Mouse (Mus musculus) gastrocnemius, adult 18-20 months (tissue): ENCODE measurements around the gene U2af2. TPM values are rescaled to one million over a fixed set of nuclear protein-coding genes. Genes with fewer than 3 reads are reported as not detected.
"Not testable (repeated sequence)": the region's sequence is repeated elsewhere in the genome, so short reads cannot be mapped to it uniquely, and the experiment has no call there.

Source experiments
- DNase-seq: peaks from one replicate; pipeline ENCODE4 v3.0.0; 2021; ENCODE audit warnings: low spot score
- total RNA-seq, 2 experiments: library from RNA; stranded (reverse); gene quantifications; 2 replicates each; pipeline ENCODE4 v1.2.3; 2021

The U2af2 gene
- total RNA-seq, 2 experiments from 2014 or later = 39.0 to 49.6 TPM

DNA sequence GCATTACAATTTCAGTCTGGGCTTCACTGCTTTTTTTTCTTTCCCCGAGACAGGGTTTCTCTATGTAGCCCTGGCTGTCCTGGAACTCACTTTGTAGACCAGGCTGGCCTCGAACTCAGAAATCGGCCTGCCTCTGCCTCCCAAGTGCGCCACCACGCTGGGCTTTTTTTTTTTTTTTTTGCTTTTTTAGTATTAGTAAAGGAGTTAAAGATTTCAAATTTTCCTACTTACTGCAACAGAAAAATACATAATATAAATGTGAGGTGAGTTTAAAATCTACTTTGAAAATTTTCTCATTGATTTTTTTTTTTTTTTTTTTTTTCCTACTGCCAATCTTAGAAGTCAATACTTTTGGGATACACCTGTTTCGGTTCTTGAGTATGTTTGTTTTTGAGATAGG is 2.9 kb downstream of the U2af2 start:
- DNase-seq = no peak

DNA sequence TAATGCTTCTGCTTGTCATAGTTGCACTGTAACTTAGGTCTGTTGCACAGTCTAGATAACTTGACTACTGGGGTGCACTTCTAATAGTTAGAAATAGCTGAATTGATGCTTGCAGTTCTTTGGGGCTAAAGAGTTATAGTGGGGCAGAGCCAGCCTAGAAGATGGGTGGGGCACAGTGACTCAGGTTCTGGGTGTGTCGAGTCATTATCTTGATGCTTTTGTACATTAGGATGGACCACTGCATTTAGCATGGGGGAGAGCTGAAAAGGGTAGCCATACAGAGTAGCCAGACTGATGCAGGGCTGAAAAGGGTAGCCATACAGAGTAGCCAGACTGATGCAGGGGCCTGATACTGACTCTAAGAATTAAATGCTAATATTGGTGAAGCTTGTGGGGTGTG is 11.6 kb downstream of the U2af2 start:
- DNase-seq = no peak

DNA sequence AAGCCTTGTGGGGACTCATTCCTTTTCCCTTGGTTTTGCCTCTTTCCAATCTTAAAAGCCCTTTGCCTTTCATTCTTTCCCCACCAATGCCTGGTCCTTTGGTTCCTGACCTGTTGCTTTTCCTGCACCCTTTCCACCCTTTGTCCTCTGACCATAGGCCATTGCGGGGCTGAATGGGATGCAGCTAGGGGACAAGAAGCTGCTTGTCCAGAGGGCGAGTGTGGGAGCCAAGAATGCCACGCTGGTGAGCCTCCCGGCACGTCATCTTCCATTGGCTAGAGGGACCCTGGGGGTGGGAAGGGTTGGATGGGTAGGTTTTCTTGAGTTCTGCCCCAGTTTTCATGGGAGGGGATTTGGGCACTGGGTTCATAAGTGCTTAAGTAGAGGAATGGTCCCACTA is 13.0 kb downstream of the U2af2 start:
- DNase-seq = no peak

DNA sequence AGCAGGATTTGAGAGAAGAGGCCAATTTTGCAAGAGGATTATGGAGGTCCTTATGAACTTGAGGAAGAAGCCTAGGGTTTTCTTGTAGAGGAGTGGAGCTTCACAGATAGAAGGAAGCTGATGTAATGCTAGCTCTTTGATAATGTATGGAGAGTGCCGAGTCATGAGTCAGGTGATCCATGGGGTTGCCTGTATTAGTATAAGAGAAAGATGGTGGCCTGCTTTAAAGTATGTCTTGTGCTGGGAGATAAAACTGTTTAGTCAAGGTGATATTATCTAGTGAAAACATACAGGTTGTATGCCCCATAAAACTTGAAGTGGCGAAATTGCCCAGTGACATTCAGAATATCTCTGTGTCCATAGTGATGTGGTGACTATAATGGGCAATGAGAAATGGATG is 15.0 kb downstream of the U2af2 start:
- no peak for DNase-seq

DNA sequence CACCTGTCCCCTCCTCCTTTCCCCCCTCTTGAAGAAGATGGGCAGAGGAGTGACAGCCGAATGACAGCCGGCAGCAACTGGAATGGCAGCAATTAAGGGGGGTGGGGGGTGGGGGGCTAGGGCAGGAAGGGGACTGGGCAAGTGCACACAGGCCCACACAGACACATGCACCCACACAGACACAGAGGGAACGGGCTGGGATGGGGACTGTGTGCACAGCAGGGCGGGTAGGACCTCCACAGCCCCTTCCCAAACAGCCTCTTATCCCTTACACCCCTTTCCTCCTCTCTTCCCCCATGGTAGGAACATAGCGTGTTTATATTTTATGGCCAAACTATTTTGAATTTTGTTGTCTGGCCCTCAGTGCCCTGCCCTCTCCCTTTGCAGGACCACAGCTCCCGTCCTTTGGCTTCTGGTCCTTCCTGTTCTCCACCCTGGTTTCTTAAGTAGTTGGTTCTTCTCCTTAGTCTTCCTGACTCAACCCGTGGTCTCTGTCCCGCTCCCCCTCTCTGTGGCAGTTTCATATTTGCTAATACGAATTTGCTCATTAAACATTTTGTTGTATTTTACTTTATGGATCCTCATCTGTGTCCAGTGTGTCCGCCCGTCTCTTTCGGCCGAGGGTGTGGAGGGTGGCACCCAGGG is 17.5 kb downstream of the U2af2 start:
- not testable (repeated sequence) for DNase-seq

DNA sequence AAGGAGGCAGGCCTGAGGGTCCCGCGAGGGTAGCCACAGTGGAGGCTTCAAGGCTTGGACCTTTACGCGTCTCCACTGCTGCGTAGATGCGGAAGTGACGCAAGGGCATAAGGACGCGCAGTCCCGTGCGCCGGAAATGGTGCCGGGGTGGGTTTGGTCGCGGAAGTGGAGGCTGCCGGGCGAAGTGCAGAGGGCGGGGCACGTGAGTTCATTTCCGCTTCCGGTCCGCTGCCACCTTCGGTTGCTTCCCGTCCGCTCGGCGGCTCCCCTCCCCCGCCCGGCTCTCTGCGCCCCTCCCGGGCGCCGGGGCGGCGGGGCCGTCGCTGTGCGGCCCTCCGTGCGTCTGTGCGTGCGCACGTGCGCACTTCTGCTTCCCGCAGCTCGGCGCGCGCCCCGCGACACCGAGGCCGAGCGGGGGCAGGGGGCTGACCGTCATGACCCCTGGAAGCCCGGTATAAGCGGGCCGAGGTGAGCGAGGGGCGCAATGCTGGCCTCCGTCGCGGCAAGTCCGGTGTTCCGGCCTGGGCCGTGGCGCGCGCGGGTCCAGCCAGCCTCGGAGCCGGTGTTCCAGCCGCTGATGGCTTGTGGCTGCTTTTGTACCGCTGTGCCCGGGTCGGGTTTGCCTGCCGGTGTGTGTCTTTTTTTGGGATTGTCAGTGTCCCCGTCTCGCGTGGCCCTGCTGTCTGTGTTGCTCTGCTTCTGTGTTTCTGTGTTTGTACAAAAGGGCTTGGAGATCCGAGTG is 18.2 kb downstream of the U2af2 start, which contains the start of gene Epn1:
Gene Epn1 (plus strand): TSS at position 226 of the 742 bp plus-strand sequence.
- peak; percentile 97 for DNase-seq

DNA sequence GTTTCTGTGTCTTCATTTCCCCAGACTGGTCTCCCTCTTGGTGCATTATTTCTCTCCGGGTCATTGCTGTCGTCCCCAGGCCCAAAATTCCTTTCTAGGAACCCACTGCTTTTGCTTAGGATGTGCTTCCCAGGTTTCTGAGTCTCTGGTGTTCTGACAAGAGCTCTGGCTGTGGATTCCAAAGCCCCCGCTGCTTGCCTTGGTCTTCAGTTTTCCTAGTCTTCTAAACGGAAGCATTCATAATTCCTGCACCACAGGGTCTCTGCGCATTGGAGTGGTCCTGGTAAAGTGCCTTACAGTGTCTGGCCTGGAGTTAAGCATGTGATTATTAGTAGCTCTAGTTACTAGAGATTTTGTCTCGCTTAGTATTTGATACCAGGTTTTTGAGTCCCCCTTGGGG is 18.9 kb downstream of the U2af2 start:
- no peak for DNase-seq

DNA sequence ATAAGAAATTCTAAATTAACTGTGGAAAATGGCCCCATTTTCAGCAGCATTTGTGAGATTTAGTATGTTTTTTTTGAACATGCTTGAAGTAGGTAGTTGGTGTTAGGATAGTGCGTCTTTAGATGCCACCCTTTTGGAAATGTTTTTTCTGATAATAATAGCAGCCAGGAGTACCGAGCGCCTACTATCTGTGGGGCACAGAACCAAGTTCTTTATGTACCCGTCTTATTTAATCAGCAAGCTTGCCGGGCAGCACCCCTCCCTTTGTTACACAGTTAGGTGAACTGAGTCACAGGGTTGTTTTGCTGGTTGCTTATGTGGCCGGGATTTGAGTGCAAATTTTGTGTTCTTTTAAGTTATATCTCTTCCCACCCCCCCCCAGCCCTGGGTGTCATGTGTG is 19.3 kb downstream of the U2af2 start:
- no peak for DNase-seq

DNA sequence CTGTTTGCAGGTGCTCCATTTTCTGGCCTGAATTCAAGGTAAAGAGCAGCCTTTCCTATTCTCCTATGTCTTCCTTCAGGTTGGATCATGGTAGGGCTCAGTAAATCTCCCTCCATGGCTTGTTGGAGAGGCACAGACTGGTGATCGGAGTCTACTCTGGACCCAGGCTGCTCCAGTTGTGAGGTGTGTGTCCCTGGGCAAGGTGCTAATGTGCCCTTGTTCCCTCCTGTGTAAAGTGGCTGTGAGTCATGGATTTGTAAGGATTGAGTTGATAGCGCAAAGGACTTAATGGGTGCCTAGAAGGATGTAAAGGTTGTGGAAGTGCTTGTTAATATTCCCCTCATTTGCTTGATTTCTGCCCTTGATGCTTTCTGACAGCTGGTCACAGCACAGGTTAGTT is 20.0 kb downstream of the U2af2 start:
- DNase-seq = no peak

DNA sequence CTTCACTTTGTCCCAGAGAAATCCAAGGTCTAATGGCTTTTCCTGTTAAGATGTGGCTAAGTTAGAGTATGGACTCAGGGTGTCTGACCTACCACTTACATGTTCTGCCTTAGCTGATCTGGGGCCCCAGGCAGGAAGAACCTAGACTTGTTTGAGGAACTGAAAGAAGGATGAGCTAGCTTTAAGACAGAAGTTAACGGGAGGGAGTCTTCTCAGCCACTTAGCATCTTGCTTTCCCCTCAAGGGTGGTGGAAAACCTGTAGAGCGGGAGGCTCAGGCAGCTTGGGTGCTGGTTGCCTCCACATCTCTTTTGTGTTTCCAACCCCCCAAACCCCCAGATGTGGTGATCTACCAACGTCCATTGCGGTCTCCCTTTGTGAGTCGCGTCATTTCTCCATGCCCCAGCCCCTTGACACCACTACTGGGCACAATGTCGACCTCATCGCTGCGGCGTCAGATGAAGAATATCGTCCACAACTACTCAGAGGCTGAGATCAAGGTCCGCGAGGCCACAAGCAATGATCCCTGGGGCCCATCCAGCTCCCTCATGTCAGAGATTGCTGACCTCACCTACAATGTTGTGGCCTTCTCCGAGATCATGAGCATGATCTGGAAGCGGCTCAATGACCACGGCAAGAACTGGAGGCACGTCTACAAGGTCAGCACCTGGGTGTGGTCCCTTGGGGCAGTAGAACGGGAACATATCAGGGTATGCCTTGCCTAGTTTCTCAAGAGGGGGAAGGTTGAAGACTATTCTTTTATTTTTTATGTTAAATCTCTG is 21.6 kb downstream of the U2af2 start:
- no peak for DNase-seq

DNA sequence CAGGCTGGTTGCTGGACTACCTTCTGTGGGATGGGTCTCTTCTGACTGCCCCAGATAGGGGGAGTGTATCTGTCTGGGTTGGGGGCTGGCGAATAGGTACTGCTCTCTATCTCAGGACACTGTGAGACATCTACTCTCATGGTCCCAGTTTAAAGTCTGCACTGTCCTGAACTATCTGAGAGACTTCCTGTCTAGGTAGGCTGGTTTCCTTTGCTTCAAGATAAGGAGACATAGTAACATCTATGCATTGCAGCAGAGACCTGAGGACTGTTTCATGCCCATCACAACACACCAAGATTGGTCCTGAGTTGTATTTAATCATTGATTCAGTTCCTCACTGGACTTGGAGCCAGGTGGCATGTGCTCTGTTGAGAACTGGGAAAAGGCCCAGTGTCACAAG is 23.6 kb downstream of the U2af2 start:
- DNase-seq = no peak

DNA sequence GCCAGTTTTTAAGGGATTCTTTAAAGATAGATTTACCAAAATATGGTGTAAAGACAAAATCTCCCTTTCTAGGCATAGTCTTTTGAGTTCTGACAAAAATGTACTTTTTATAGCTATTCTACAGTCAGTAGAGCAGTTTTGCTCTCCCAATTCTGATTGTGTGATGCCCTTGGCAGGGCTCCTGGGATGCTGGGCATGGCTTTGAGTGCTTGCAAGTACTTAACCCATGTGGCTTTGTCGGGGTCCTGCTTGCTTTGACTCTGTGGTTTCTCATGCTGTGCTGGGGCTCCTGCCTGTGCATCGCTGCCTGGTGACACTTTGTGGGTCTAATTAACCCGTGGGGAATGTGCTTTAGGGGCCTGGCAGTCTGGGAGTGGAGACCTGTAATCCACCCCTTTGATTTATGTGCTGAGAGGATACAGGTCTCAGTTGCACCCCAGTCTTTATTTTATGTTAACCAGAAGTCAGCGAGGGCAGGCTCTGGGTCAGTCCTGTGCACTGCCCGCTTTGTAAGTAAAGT is 25.0 kb downstream of the U2af2 start:
- no peak for DNase-seq

DNA sequence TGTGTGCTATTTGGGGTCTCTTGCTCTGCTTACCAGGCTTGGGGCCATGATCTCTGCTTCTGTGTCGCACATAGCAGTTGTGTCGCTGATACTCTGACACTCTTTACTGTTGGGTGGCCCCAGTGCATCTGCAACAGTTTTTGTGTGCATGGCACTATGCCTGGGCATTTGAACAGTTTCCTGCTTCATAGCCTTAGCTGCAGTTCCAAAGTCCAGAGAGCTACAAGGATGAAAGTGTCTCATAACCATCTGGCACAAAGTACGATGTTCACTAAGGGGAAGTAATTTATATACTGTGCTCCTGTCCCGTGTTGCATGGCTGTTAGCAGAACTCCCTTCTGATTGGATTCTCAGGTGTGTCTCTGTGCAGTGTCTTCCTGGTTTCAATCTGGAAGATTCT is 25.9 kb downstream of the U2af2 start:
- no peak for DNase-seq

DNA sequence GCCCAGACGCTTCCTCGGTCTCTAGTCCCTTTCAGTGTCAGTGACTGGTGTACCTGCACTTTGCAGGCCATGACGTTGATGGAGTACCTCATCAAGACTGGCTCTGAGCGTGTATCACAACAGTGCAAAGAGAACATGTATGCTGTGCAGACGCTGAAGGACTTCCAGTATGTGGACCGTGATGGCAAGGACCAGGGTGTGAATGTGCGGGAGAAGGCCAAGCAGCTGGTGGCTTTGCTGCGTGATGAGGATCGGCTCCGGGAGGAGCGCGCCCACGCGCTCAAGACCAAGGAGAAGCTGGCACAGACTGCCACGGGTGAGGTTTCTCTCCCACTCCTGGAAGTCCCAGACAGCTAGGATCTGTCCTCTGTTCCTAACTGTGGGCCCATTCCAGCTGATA is 27.9 kb downstream of the U2af2 start:
- DNase-seq = no peak

DNA sequence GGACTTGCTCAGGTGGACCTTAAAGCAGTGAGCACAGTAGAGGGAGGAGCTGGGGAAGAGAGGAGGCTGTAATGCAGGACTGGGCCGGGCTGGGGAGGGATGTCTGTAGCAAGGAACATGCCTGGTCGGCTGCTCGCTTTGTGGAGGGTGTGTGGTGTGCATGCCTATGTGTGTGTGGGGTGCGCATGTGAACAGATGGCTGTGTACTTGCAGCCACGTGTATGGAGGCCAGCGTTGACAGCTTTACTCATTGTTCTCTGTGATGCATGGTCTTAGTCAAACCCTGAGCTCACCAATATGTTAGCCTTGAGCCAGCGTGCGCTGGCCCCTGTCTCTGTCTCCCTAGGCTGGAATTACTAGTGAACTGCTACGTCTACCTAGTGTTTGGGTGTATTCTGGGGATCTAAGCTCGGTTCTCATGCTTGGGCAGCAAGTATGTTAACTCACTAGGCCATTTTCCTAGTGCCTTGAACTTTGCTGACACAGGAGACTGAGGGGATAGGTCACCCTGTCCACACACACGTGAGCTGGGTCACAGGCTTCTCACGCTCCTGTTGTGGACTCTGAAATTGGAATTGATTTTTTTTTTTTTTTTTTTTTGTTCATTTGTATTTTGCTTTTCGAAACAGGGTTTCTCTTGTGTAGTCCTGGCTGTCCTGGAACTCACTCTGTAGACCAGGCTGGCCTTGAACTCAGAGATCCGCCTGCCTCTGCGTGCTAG is 29.2 kb downstream of the U2af2 start:
- DNase-seq = no peak

DNA sequence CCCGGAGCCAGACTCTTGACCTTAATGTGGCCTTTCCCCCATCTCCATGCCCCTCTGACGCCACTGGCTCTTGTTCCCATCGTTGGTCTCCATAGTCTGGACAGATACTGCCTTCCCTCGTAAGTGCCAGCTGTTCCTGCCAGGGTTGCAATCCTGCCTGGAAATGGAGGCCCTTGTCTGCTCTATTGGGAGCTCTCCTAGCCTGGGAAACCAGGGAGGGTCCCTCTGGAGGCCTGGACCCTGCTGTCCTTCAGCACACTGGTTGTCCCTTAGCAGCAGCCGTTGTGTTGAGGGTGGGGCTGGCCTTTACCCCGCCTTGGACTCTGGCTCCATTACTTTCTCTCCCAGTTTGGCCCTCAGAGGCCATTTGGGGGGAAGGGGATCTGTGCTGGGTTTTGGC is 30.4 kb downstream of the U2af2 start:
- DNase-seq = no peak

DNA sequence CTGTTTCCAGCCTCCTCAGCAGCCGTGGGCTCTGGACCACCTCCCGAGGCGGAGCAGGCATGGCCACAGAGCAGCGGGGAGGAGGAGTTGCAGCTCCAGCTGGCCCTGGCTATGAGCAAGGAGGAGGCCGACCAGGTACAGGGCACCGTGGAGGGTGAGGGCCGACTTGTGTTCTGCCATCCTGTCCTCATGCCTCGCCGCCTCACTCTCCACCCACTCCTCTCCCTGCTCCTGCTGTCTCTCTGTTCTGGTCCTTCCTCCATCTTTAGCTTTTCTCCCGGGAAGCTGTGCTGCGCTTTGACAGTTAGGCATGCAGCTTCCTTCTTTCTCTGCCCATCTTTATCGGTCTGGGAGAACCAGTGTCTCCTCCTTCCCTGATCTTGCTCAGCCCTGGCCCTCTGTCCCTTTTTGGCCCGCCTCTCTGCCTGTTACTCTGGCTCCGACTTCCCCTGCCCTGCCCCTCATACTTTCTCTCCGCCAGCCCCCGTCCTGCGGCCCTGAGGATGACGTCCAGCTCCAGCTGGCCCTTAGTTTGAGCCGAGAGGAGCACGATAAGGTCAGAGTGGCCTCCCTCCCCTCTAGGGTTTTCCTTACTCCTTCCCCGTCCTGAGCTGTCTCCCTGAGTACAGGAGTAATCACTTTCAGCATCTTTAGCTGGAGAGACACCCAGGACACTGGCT is 31.0 kb downstream of the U2af2 start:
- DNase-seq = no peak

DNA sequence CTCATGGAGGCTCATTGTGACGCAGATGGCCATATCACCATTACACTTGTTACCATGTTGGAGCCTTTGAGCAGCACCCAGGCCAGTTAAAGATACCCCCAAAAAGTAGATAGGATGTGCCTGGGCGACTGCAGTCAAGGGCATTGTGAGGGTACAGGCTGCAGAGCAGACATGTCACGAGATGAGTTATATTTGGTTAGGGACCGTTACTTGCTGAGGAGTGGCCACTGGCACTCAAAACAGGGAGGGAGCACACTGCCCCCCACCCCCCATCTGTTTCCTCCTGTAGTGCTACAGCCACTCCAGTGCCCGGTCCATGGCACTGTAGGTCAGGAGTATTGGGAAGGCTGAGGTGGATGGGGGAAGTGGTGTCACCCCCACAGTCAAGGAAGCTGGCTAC is 36.8 kb downstream of the U2af2 start:
- DNase-seq = no peak

DNA sequence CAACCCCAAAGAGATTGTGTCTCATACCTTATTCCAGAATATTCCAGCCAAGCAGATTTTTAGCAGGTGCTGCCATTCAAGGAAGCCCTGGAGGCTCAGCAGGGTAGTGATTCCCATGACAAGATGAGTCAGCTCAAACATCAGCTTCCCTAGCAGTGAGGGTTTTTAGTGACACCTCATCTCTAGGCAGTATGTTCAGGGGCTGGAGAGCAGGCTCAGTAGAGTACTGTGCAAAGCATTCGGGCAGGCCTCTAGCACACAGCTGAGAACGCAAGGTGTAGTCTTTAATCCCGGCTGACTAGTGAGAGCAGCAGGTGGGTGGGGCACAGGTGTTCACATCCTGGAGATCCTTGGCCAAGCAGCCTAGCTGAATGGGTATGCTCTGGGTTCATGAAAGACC is 37.9 kb downstream of the U2af2 start:
- no peak for DNase-seq

DNA sequence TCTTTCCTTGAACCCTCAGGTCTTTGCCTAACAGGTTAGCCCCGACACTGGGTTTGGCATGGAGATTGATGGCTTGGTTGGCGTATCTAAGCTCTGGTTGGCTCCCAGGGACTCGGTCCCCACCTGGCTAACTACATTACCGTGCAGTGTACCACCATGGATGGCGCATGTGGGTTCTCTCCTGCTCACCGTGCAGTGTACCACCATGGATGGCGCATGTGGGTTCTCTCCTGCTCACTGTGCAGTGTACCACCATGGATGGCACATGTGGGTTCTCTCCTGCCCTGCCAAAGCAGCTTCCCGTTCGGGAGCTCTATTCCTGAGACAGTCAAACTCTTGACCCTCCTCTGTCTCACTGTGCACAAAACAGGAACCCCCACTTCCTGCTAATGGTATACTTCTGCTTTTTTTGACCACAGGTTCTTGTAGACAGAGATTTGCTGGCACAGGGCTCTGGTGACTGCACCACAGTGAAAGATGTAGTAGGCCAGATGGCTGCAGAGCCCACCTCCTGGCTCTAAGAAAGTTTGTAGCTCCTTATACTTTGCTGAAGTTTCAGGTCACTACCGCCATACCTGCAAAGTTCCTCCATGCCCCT is 39.2 kb downstream of the U2af2 start:
- DNase-seq = no peak

DNA sequence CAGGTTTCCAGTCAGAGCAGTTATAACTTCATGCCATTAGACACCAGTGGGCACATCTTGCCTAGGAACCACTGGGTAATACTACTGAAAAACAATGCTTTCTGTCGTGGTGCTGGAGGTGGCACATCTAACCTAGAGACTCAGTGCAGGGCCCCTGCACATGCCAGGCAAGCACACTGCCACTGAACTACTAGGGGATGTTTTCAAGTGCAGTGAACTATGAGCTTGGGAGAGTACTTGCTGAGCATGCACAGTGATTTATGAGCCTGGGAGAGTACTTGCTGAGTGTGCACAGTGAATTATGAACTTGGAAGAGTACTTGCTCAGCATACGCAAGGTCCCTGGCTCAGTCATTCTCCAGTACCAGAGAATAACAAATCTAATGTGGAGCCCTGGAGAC is 40.6 kb downstream of the U2af2 start:
- no peak for DNase-seq
